In the genomic region with DNA sequence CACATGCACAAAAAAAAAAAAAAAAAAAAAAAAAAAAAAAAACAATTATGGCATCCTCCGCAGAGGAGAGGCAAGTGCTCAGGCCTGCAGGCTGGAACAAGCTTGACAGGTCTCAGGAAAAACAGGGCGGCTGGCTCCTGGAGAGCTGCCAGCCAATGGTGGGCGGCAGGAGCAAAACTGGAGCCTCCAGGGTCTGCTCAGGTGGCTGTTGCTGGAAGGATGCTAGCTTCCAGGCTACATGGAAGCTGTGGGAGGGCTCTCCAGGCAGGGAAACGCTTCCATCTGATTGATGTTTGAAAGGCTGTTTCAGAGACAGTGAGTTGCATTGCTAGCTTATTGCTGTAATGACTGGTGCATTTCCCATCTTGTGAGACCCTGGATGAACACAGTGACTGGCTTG, we compare ENCODE assay signal across 13 mouse cellular contexts.
DNase-seq lines count a peak whose midpoint lies in the region; ATAC-seq lines count a peak whose summit lies in the region.
"Had no signal": no experiment of that assay in that cellular context is flagged by ENCODE, and none has a peak within 500 bp of the region (broad histone marks: within the 10 kb centered on the region; RNA-seq: fewer than 3 reads in every experiment).

No protein-coding gene starts in this region.

- ATAC-seq in forebrain, embryonic 12.5 days (ENCODE audit: low FRiP score) = no peak
- no peak for ATAC-seq in forebrain, embryonic 11.5 days (replicated peaks; ENCODE audit: low FRiP score)
- ATAC-seq: intestine, embryonic 16.5 days had no signal

- peaks cover 22% of the 10 kb centered on the region for H3K4me1 ChIP-seq in forebrain, embryonic 12.5 days
- H3K4me1 ChIP-seq in forebrain, embryonic 11.5 days (replicated peaks; ENCODE audit: control insufficient read depth, insufficient read depth, low read length) = no peaks in the 10 kb centered on the region
- H3K4me1 ChIP-seq: liver, embryonic 15.5 days had no signal

- no peaks in the 10 kb centered on the region for H3K9me3 ChIP-seq in forebrain, embryonic 12.5 days
- H3K9me3 ChIP-seq in forebrain, embryonic 11.5 days (ENCODE audit: control insufficient read depth, low read length) = no peaks in the 10 kb centered on the region; the same call in 1 of the 2 replicates
- H3K9me3 ChIP-seq: heart, embryonic 12.5 days; liver, embryonic 15.5 days had no signal

- no peak overlapping the region for H3K4me3 ChIP-seq in forebrain, embryonic 12.5 days (replicated peaks)
- no peak overlapping the region for H3K4me3 ChIP-seq in forebrain, embryonic 11.5 days (ENCODE audit: low read depth, low read length)
- H3K4me3 ChIP-seq: heart, embryonic 12.5 days; liver, embryonic 15.5 days had no signal

- H3K36me3 ChIP-seq in forebrain, embryonic 12.5 days (replicated peaks) = no peaks in the 10 kb centered on the region
- H3K36me3 ChIP-seq in forebrain, embryonic 11.5 days (ENCODE audit: control insufficient read depth, insufficient read depth, low read length) = no peaks in the 10 kb centered on the region
- H3K36me3 ChIP-seq: heart, embryonic 12.5 days; liver, embryonic 15.5 days had no signal

- intact Hi-C loops in left cerebral cortex, postnatal 14 days (cut with DNase I) = no loop called here

- no peak overlapping the region for H3K9ac ChIP-seq in forebrain, embryonic 12.5 days
- no peak overlapping the region for H3K9ac ChIP-seq in forebrain, embryonic 11.5 days (ENCODE audit: low read length)
- H3K9ac ChIP-seq: heart, embryonic 12.5 days; liver, embryonic 15.5 days had no signal

- H3K4me2 ChIP-seq in forebrain, embryonic 12.5 days = no peak overlapping the region
- no peak overlapping the region for H3K4me2 ChIP-seq in forebrain, embryonic 11.5 days (ENCODE audit: low read depth, low read length, severe bottlenecking)
- H3K4me2 ChIP-seq: heart, embryonic 12.5 days; liver, embryonic 15.5 days had no signal

- H3K27me3 ChIP-seq in forebrain, embryonic 12.5 days = no peaks in the 10 kb centered on the region
- no peaks in the 10 kb centered on the region for H3K27me3 ChIP-seq in forebrain, embryonic 11.5 days (ENCODE audit: control insufficient read depth, insufficient read depth, low read length)
- H3K27me3 ChIP-seq: heart, embryonic 12.5 days; liver, embryonic 15.5 days had no signal

- 52% methylated on average over 4 of the region's 4 CpGs for WGBS in forebrain, embryonic 12.5 days
- WGBS in forebrain, embryonic 11.5 days = 76% methylated on average over 4 of the region's 4 CpGs

- H3K27ac ChIP-seq in forebrain, embryonic 12.5 days = peak overlapping the region; percentile 38; the same call in 1 of the 2 replicates
- no peak overlapping the region for H3K27ac ChIP-seq in forebrain, embryonic 11.5 days (ENCODE audit: low read depth, low read length)
- H3K27ac ChIP-seq: liver, embryonic 15.5 days had no signal

- no peak for DNase-seq in forebrain, embryonic 11.5 days (ENCODE audit: low spot score)
- DNase-seq in right cerebral cortex, adult 18-20 months = peak; percentile 69
- no peak for DNase-seq in right cerebral cortex, postnatal 25 days
- peak; percentile 20 to 27 for DNase-seq in left cerebral cortex, postnatal 14 days (ENCODE audit: low spot score in 2 of 2)
- peak; percentile 21 for DNase-seq in right cerebral cortex, postnatal 4 days
- no peak for DNase-seq in kidney, postnatal 25 days
- DNase-seq in heart, adult 18-20 months = no peak
- DNase-seq: adrenal gland, adult 2 months; cerebellum, adult 18-20 months had no signal

Comparison
In these comparisons a context has a peak if more than half of its experiments do, and no peak if none do; other contexts are left out.
1. DNase-seq: peak in right cerebral cortex, adult 18-20 months (single experiment), left cerebral cortex, postnatal 14 days (2 of 2) and right cerebral cortex, postnatal 4 days (single experiment); none in forebrain, embryonic 11.5 days (single experiment), right cerebral cortex, postnatal 25 days (single experiment), kidney, postnatal 25 days (0 of 2) and heart, adult 18-20 months (0 of 2).